Mouse (Mus musculus) c-Kit-negative CD71-positive TER-119-positive erythroid progenitor cells, embryonic 14.5 days (primary cell): ENCODE data around the gene Cpa4.

ENCODE experiments used
- DNase-seq: peaks from one replicate; pipeline ENCODE4 v3.0.0-alpha.2; 2013; ENCODE audit warnings: low read depth, low spot score

Cpa4 gene

GRCm38 (mm10) chr6:30591851-30592404 lies 23.8 kb downstream of the Cpa4 start:
- no peak for DNase-seq

DNA sequence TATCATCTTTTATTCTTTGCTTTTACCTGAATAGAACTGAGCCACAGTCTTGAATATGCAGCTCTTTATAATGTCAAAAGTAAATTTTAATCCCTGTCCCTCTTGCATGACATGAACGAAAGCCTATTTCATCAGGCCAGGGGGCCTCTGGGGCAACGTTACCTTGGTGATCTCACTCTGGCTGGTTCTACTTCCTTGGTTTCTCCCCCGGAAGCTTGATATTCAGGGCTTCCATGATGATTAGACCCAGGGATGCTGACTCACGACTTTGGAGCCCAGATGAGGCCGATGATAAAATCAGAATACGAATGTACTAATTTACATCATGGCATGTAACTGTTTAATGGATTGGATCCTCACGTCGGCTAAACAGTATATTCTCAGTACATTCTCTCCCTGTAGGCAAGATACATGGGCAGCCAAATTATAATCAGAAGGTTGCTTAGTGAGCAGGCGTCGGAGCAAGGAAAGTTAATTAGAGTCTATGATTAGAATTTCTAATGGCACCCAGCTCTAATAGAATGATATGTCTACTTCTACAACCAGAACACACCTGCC lies 24.3 kb downstream of the Cpa4 start:
- no peak for DNase-seq

DNA sequence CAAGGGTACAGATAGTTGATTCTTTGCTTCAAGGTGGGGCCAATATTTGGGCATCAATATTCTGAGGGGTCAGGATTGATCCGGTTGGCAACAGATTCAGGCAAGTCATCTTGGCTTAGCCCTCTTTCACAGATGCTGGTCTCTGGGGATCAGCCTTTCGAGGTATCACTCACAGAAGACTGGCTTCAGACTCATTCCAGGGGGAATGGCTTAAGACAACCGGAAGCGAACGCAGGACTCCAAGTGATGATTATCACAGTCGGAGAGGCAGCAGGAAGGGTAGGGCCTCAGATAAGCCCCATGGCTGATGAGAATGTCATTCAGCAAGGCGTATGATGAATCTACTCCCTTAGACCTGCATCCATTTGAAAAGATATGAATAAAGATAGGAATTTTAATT lies 26.2 kb downstream of the Cpa4 start:
- no peak for DNase-seq

GRCm38 (mm10) chr6:30596230-30596898 lies 28.2 kb downstream of the Cpa4 start:
- DNase-seq: no peak

DNA sequence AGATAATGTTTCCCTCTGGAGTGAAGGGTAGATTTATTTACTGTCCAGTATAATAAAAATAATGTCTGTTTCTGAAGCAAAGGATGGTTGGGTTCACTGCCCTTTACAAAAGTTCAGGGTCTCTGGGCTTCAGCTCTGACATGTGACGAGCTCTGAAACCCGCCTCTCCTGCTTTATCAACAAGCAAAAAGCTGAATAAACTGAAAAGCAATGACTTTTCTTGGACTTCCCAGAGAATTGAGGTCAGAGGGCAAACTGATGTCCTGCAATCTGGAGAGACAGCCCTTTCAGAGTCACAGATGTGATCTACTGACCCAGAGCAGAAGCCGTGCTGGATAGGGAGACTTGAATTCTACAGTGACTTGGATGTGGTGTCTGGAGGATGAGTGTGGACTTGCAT lies 31.9 kb downstream of the Cpa4 start:
- DNase-seq: no peak

- no peak for DNase-seq
Measured at GRCm38 (mm10) chr6:30600995-30601394, 32.8 kb downstream of the Cpa4 start.

- no peak for DNase-seq
Measured at GRCm38 (mm10) chr6:30604342-30604867, 36.2 kb downstream of the Cpa4 start.

- DNase-seq: no peak
Measured at GRCm38 (mm10) chr6:30605111-30605510, 36.9 kb downstream of the Cpa4 start.

- no peak for DNase-seq
Measured at GRCm38 (mm10) chr6:30605672-30606071, 37.5 kb downstream of the Cpa4 start.

GRCm38 (mm10) chr6:30610710-30611109 lies 42.5 kb downstream of the Cpa4 start, which contains the start of gene Cpa5:
Gene Cpa5, plus strand, starts transcription at chr6:30611010.
- no peak for DNase-seq

DNA sequence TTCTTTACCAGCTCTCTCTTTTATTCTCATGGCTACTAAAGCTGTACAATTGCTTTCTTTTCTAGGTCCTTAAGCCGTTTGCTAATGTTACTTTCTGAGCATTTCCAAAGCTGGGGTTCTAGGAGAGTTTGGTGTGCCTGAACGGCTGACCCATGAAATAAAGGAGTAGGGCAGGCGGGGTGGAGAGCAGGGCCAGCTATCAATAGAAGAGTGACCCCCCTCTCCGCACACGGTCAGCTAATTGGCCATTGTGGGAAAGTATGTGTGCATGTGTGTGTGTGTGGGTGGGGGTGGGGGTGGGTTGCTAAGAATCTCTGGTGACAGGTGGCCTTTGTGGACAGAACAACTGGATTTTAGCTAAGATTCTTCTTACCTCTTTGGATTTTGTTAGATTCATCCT lies 43.0 kb downstream of the Cpa4 start:
- DNase-seq: no peak

DNA sequence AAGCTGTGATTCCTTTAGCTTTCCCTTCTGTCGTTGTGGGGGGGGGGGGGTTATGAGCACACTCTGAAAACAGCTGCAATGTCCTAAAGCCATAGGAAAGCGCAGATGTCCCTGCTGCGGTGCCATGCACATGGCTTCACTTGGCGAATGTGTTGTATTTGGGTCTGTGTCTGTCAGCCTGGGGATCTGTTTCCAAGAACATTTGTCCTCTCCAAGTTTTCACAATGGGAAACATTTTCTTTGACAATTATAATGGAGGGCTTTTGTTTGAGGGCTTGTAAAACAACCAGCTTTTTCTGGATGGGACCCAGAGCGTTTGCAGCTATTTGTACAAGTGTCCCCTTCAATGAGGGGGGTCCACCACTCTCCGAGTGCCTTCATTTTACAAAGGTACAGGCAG lies 46.1 kb downstream of the Cpa4 start:
- DNase-seq: no peak

DNA sequence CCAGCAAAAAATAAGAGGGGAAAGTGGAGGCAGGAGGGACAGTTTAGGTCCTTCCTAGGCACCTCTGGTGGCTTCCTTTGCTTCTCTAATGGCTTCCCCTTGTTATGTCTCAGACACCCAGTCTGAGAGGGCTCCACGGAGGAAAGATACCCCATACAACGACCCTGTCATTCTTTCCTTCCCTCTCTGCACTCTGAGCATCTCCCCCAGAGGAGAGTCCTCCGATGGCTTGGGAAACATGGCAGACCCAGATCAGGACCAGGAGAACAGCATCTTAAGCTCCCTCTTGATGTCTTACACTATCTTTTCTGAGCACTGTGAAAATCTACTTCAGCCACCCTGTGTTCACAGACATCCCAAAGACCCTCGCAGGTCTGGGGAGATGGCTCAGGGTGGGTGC lies 47.6 kb downstream of the Cpa4 start:
- DNase-seq: no peak

DNA sequence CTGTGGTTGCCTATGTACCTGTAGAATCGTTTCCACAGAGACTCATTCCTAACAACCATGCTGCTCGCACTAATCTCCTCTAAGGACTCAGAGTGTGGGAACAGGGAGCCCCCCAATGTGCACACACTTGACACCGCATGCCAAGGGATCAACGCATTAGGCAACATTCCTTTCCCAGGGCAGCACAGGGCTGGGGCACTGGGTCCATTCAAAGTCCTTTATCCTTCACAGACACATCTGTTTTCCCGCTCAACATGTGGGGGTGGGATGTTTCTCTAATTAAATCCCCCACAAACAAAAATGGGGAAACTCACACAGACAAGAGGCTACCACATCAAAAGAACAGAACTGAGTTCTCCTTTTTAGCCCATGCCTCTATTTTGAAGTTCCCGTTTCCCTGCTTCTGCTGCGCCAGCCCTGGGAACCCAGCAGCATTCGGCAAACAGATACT lies 48.3 kb downstream of the Cpa4 start:
- DNase-seq: no peak

DNA sequence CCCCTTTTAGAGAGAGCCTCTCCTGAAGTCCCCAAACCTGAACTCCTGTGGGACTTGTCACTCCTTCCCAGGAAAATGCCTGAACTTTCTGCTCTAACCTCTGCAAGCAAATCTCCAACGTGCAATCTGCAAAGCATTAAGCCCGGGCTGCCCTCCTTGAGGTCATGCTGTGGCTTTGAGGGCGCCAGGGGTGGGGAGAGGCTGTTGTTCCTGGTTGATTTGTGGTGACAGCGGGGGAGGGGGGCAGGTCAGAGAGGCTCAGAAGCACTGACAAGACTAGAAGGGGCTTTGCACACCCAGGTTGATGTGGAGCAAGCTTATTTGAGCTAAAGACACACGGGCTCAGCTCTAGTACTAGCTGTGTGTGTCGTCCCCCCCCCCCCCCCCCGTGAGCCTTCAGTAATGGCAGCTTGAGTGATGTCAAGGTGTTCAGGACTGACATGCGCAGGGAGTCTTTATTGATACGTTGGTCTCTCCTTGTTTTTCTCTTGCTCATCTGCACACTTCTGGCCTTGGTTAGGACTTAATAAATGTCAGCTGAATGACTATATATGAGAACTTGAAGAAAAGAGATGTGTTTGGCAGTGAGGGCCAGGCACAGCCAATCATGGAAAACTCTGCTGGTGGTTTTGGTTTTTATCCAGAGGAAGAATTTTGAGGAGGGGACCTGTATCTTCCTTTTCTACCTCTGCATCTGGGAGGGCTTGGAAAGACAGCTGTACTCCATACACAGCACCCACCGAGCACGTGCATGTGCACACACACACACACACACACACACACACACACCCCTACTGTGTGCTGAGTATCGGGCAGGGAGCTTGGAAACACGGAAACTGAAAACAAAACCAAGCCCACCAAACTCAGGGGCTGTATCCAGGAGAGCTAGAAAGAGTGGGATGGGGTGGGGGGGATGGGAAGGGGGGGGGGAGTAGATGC lies 49.1 kb downstream of the Cpa4 start:
- DNase-seq: no peak

- DNase-seq: no peak
Measured at GRCm38 (mm10) chr6:30617959-30618590, 49.9 kb downstream of the Cpa4 start.

DNA sequence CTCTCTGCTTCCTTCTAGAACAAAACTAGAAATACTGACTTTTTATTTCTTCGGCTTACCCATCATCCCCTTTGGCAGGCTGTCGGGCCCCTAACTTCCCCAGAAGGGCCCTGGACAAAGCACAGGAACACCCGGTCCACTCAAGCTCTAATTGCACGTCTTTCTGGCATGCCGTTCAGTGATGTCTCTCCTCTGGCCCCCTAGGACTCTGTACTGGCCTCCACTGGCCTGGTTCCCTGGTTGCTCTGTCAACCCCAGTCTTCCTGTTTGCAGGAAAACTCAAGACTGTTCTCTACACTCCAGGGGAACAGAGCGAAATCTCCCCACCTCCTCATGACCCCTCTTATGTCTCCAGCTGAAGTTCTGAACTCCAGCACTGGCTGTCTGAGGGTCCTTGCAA lies 50.6 kb downstream of the Cpa4 start:
- no peak for DNase-seq

- DNase-seq: no peak
Measured at GRCm38 (mm10) chr6:30619606-30620005, 51.4 kb downstream of the Cpa4 start.

DNA sequence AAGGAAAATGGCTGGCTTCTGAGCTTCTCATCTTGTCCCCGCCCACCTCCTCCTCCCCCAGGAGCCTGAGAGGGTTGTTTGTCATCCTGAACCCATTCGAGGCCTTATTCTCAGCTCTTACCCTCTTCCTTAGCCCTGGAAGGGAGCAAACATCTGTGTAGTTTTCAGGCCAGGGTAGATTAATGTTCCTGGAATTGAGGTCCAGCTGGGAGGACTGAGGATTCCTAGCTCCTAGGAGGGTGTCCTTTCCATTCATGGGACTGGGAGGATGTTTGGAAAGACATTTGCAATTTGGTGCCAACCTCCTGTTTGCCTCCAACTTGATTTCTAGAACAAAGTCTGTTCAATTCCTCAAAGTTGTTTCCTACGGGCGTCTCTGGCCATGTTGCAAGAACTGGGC lies 52.4 kb downstream of the Cpa4 start:
- DNase-seq: no peak

GRCm38 (mm10) chr6:30620994-30621393 lies 52.8 kb downstream of the Cpa4 start:
- DNase-seq: no peak

DNA sequence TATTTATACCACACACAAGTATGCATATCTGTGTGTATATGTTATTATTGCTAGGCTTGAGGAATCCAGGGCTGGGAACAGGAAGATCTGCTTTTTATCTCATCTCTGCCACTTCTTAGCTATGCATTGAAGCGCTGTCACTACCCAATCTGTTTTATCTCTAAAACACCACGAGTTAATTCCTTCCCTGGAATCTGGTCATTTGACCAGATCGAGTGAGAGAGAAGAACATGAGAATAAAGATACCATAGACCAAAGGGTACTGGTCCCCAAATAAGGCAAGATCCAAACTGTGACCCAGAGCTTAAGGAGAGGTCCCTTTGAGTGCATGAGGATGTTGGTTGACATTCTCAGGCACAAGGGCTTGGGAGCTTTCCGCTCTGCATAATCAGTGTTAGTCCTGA lies 53.8 kb downstream of the Cpa4 start:
- no peak for DNase-seq

- DNase-seq: no peak
Measured at GRCm38 (mm10) chr6:30624763-30625162, 56.6 kb downstream of the Cpa4 start.
